Mouse (Mus musculus) liver, embryonic 14.5 days (tissue): ENCODE data around the gene Cnot11.

Experiments
- CTCF ChIP-seq: IDR thresholded peaks from 2 replicates; pipeline ENCODE4 v1.5.1; 2016; ENCODE audit warnings: antibody characterized with exemption, low read depth, control low read depth
- EP300 ChIP-seq: IDR thresholded peaks from 2 replicates; pipeline ENCODE4 v1.6.1; 2016; ENCODE audit warnings: antibody characterized with exemption, low read depth

DNA sequence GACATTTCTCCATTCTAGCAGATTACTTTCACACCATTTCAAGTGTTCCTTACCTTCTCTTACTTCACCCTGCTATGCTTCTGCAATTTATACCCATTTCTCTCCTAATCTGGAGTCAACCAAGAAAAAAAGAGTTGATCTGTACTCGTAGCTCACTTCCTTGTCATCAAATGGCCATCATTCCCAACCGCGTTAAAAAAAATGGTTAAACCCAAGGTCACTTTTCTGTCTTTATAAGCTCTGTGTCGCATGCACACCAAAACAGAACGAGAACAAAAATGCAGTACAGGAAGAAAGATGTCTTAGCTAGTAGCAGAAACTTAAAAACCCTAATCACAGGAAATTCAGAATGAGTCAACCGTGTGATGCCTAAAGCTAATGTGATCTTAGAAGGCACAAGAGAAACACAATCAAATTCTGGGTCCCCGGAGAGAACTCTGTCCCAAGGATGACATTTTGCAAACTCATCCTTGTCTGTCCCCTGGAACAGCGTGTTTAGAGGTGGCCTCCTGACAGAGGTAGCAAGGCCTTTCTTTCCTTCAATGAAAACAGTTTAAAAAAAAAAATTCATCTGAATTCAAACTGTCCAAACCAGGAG is 41.1 kb downstream of the Cnot11 start:
- TF ChIP-seq CTCF, result no peak
- TF ChIP-seq EP300, result no peak
